ENCODE assay signal across 31 mouse cellular contexts in the genomic region with DNA sequence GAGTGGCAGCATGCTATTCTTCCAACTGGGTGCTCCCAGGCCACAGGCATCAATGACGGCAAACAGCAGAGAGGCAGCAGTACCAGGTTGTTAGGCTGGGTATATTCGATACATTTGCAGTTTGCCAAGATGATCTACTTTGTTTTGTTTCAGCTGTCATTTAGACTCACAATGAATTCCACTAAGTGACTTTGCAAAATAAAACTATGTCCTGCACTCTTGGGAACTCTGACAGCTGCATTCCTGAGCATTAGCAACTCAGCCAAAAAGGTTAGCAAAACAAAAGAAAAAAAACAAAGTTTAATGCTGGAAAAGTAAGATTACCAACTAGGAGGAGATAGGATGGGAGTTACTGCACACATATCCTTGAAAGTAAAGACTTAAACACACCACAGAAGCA. TPM values are rescaled to one million over a fixed set of nuclear protein-coding genes. Genes with fewer than 3 reads are reported as not detected.
DNase-seq lines count a peak whose midpoint lies in the region; ATAC-seq and TF ChIP-seq lines count a peak whose summit lies in the region.
"Had no signal": no experiment of that assay in that cellular context is flagged by ENCODE, and none has a peak within 500 bp of the region (broad histone marks: within the 10 kb centered on the region; RNA-seq: fewer than 3 reads in every experiment).

No protein-coding gene starts in this region.

- peak overlapping the region; percentile 92 for H3K4me2 ChIP-seq in hindbrain, embryonic 14.5 days (replicated peaks)
- H3K4me2 ChIP-seq in hindbrain, embryonic 11.5 days (replicated peaks; ENCODE audit: low read depth, low read length), result no peak overlapping the region
- no peak overlapping the region for H3K4me2 ChIP-seq in embryonic facial prominence, embryonic 14.5 days (ENCODE audit: low read depth, low read length)
- H3K4me2 ChIP-seq in forebrain, embryonic 16.5 days (ENCODE audit: low read length), result no peak overlapping the region
- H3K4me2 ChIP-seq: midbrain, embryonic 11.5 days; stomach, embryonic 15.5 days had no signal

- H3K4me3 ChIP-seq in gastrocnemius, adult 2 months, result peak overlapping the region; percentile 85
- H3K4me3 ChIP-seq in hindbrain, embryonic 14.5 days (replicated peaks; ENCODE audit: low read length), result no peak overlapping the region
- H3K4me3 ChIP-seq in hindbrain, embryonic 11.5 days (ENCODE audit: low read depth, low read length), result no peak overlapping the region
- H3K4me3 ChIP-seq in embryonic facial prominence, embryonic 14.5 days (ENCODE audit: low read depth, low read length), result no peak overlapping the region
- H3K4me3 ChIP-seq in forebrain, embryonic 16.5 days (replicated peaks; ENCODE audit: low read length), result no peak overlapping the region
- H3K4me3 ChIP-seq: stomach, embryonic 15.5 days had no signal

- no peak for ATAC-seq in hindbrain, embryonic 14.5 days (ENCODE audit: low FRiP score)
- ATAC-seq in hindbrain, embryonic 11.5 days (ENCODE audit: low FRiP score), result no peak
- ATAC-seq in embryonic facial prominence, embryonic 14.5 days (ENCODE audit: low read depth), result no peak
- ATAC-seq in forebrain, embryonic 16.5 days, result no peak
- ATAC-seq: inflammation-experienced regulatory T-cells, adult 6 months had no signal

- H3K27ac ChIP-seq in gastrocnemius, adult 2 months, result peak overlapping the region; percentile 50
- no peak overlapping the region for H3K27ac ChIP-seq in hindbrain, embryonic 14.5 days
- H3K27ac ChIP-seq in hindbrain, embryonic 11.5 days (ENCODE audit: low read depth, low read length), result no peak overlapping the region
- H3K27ac ChIP-seq in embryonic facial prominence, embryonic 14.5 days (replicated peaks; ENCODE audit: low read depth, low read length), result no peak overlapping the region
- H3K27ac ChIP-seq in forebrain, embryonic 16.5 days (ENCODE audit: low read length), result no peak overlapping the region
- H3K27ac ChIP-seq: liver, embryonic 14.5 days; macrophage; stomach, embryonic 15.5 days had no signal

- DNase-seq in gastrocnemius, adult 2 months, result no peak
- DNase-seq in gastrocnemius, adult 18-20 months (ENCODE audit: low spot score), result no peak
- no peak for DNase-seq in hindbrain, embryonic 14.5 days (ENCODE audit: low spot score)
- DNase-seq in hindbrain, embryonic 11.5 days (ENCODE audit: low spot score), result no peak
- peak; percentile 65 for DNase-seq in 3T3-L1 (ENCODE audit: low read depth, low spot score)
- DNase-seq in embryonic facial prominence, embryonic 14.5 days (ENCODE audit: low spot score), result peak; percentile 45
- no peak for DNase-seq in spleen, postnatal 10 days (ENCODE audit: low spot score in 2 of 2)
- DNase-seq: adrenal gland, postnatal 14 days; B cell, adult 2 months; cerebellum, adult 9-11 months; gastrocnemius, postnatal 14 days; heart, postnatal 36 days; kidney, adult 9 months; layer of hippocampus, postnatal 36 days; right cerebral cortex, postnatal 14 days; thymus, adult 18-20 months; thymus, postnatal 4 days had no signal

- no peaks in the 10 kb centered on the region for H3K9me3 ChIP-seq in hindbrain, embryonic 14.5 days (ENCODE audit: control insufficient read depth, low read length)
- H3K9me3 ChIP-seq in hindbrain, embryonic 11.5 days (ENCODE audit: control insufficient read depth, low read length), result no peaks in the 10 kb centered on the region
- H3K9me3 ChIP-seq in embryonic facial prominence, embryonic 14.5 days (ENCODE audit: control insufficient read depth, low read length), result no peaks in the 10 kb centered on the region
- no peaks in the 10 kb centered on the region for H3K9me3 ChIP-seq in forebrain, embryonic 16.5 days (ENCODE audit: control insufficient read depth, low read length)
- H3K9me3 ChIP-seq: stomach, embryonic 15.5 days had no signal

- H3K36me3 ChIP-seq in hindbrain, embryonic 14.5 days (replicated peaks; ENCODE audit: control insufficient read depth, insufficient read depth), result no peaks in the 10 kb centered on the region
- no peaks in the 10 kb centered on the region for H3K36me3 ChIP-seq in hindbrain, embryonic 11.5 days (ENCODE audit: control insufficient read depth, insufficient read depth, low read length)
- no peaks in the 10 kb centered on the region for H3K36me3 ChIP-seq in embryonic facial prominence, embryonic 14.5 days (ENCODE audit: control insufficient read depth, insufficient read depth, low read length)
- H3K36me3 ChIP-seq in forebrain, embryonic 16.5 days (ENCODE audit: control insufficient read depth, insufficient read depth), result no peaks in the 10 kb centered on the region
- H3K36me3 ChIP-seq: stomach, embryonic 15.5 days had no signal

- TF ChIP-seq CTCF in gastrocnemius, adult 2 months (IDR thresholded peaks at IDR 0.05), result no peak

- no peaks in the 10 kb centered on the region for H3K27me3 ChIP-seq in hindbrain, embryonic 14.5 days (ENCODE audit: control insufficient read depth, insufficient read depth, low read length)
- no peaks in the 10 kb centered on the region for H3K27me3 ChIP-seq in hindbrain, embryonic 11.5 days (ENCODE audit: control insufficient read depth, insufficient read depth, low read length)
- no peaks in the 10 kb centered on the region for H3K27me3 ChIP-seq in embryonic facial prominence, embryonic 14.5 days (replicated peaks; ENCODE audit: control insufficient read depth, insufficient read depth, low read length)
- H3K27me3 ChIP-seq in forebrain, embryonic 16.5 days (replicated peaks; ENCODE audit: control insufficient read depth, insufficient read depth, low read length), result no peaks in the 10 kb centered on the region
- H3K27me3 ChIP-seq: stomach, embryonic 15.5 days had no signal

- WGBS in hindbrain, embryonic 14.5 days, result 13% methylated on average over 2 of the region's 2 CpGs
- WGBS in hindbrain, embryonic 11.5 days, result 25% methylated on average over 2 of the region's 2 CpGs
- WGBS in embryonic facial prominence, embryonic 14.5 days, result 22% methylated on average over 2 of the region's 2 CpGs
- WGBS in forebrain, embryonic 16.5 days, result 25% methylated on average over 2 of the region's 2 CpGs

- intact Hi-C loops in gastrocnemius, adult 2 months (cut with DNase I), result no loop called here

- peaks cover 35% of the 10 kb centered on the region for H3K4me1 ChIP-seq in hindbrain, embryonic 14.5 days (replicated peaks; ENCODE audit: control insufficient read depth, insufficient read depth, low read length)
- peaks cover 2% of the 10 kb centered on the region for H3K4me1 ChIP-seq in hindbrain, embryonic 11.5 days (replicated peaks; ENCODE audit: control insufficient read depth, insufficient read depth, low read length)
- peaks cover 34% of the 10 kb centered on the region for H3K4me1 ChIP-seq in embryonic facial prominence, embryonic 14.5 days (ENCODE audit: control insufficient read depth, insufficient read depth, low read length)
- peaks cover 37% of the 10 kb centered on the region for H3K4me1 ChIP-seq in forebrain, embryonic 16.5 days (replicated peaks; ENCODE audit: control insufficient read depth, insufficient read depth, low read length)

- H3K9ac ChIP-seq in hindbrain, embryonic 14.5 days, result no peak overlapping the region
- H3K9ac ChIP-seq in hindbrain, embryonic 11.5 days (ENCODE audit: low read depth, low read length), result no peak overlapping the region
- no peak overlapping the region for H3K9ac ChIP-seq in embryonic facial prominence, embryonic 14.5 days (ENCODE audit: low read depth, low read length)
- no peak overlapping the region for H3K9ac ChIP-seq in forebrain, embryonic 16.5 days (replicated peaks; ENCODE audit: low read depth, low read length)
- H3K9ac ChIP-seq: liver, embryonic 14.5 days; stomach, embryonic 15.5 days had no signal

RNA-seq across cellular contexts. Expression of a gene that starts 3.3 kb away (rescaled TPM):
- total RNA-seq in gastrocnemius, adult 2 months (2021), result 10 to 100 TPM; 13.0 to 29.3 TPM
- 10 to 100 TPM; 15.8 to 16.7 TPM for total RNA-seq in gastrocnemius, adult 18-20 months (2021)
- 13.9 and 16.1 TPM in 2 replicates for polyA plus RNA-seq in hindbrain, embryonic 14.5 days (2014; fragmentation: Nextera tagmentation; extraction: Ambion mirVana)
- polyA plus RNA-seq in hindbrain, embryonic 11.5 days (2014; fragmentation: Nextera tagmentation; extraction: Ambion mirVana), result 6.7 and 8.1 TPM in 2 replicates
- polyA plus RNA-seq in embryonic facial prominence, embryonic 14.5 days (2014; fragmentation: Nextera tagmentation; extraction: Ambion mirVana), result 8.5 TPM in 2 replicates
- polyA plus RNA-seq in forebrain, embryonic 16.5 days (2015; fragmentation: Nextera tagmentation; extraction: Ambion mirVana), result 10.8 and 13.4 TPM in 2 replicates

RNA-seq across cellular contexts. Expression of a gene that starts 53.4 kb away (rescaled TPM):
- not detected for total RNA-seq in gastrocnemius, adult 2 months (2021)
- total RNA-seq in gastrocnemius, adult 18-20 months (2021), result not detected
- not detected in 2 replicates for polyA plus RNA-seq in hindbrain, embryonic 14.5 days (2014; fragmentation: Nextera tagmentation; extraction: Ambion mirVana)
- not detected in 2 replicates for polyA plus RNA-seq in hindbrain, embryonic 11.5 days (2014; fragmentation: Nextera tagmentation; extraction: Ambion mirVana)
- polyA plus RNA-seq in embryonic facial prominence, embryonic 14.5 days (2014; fragmentation: Nextera tagmentation; extraction: Ambion mirVana), result not detected in 2 replicates
- polyA plus RNA-seq in forebrain, embryonic 16.5 days (2015; fragmentation: Nextera tagmentation; extraction: Ambion mirVana), result 0.14 TPM in 1 of 2 replicates, not detected in the other
- total RNA-seq: adrenal gland, postnatal 14 days; gastrocnemius, postnatal 14 days; heart, postnatal 36 days; layer of hippocampus, postnatal 36 days; left cerebral cortex, postnatal 25 days; monocyte, adult 5-6 weeks; neutrophil, adult 5-6 weeks had no signal
- polyA plus RNA-seq: cortical plate, adult 2 months; forebrain, embryonic 11.5 days; inflammation-experienced regulatory T-cells, adult 6 months; limb, embryonic 14.5 days; liver, embryonic 14.5 days; lung, embryonic 16.5 days; macrophage; spleen, adult 2 months; stomach, embryonic 15.5 days had no signal

Comparison
In these comparisons a context has a peak if more than half of its experiments do, and no peak if none do; other contexts are left out.
1. DNase-seq: peak in 3T3-L1 (single experiment) and embryonic facial prominence, embryonic 14.5 days (single experiment); none in gastrocnemius, adult 2 months (single experiment), gastrocnemius, adult 18-20 months (single experiment), hindbrain, embryonic 14.5 days (single experiment), hindbrain, embryonic 11.5 days (single experiment) and spleen, postnatal 10 days (0 of 2).